Mouse (Mus musculus) embryonic facial prominence, embryonic 12.5 days (tissue): ENCODE measurements at regions not wholly inside any gene's neighbourhood (a gene's known extent, or its start where the extent isn't known, plus 50 kb on each side); places are given as distances from the start of the nearest gene placed in this dataset.

Experiments
- ATAC-seq: fragments of 200-750 bp; cut with Nextera tagmentation; 2 replicates; pipeline ENCODE4 v1.8.0; 2017; ENCODE audit not compliant: insufficient number of reproducible peaks, insufficient read depth, low FRiP score, low TSS enrichment
- H3K27ac ChIP-seq: fragments of 300-500 bp; sonication (generic); 2 replicates; pipeline ENCODE4 v1.5.1; 2016; ENCODE audit warnings: mild to moderate bottlenecking
- H3K27me3 ChIP-seq: fragments of 300-500 bp; sonication (generic); 2 replicates; pipeline ENCODE4 v1.6.1; 2016; ENCODE audit warnings: mild to moderate bottlenecking, moderate library complexity
- H3K36me3 ChIP-seq: fragments of 300-500 bp; sonication (generic); 2 replicates; pipeline ENCODE4 v1.6.1; 2016; ENCODE audit warnings: mild to moderate bottlenecking
- H3K4me1 ChIP-seq: fragments of 300-500 bp; sonication (generic); 2 replicates; pipeline ENCODE4 v1.6.1; 2016
- H3K4me2 ChIP-seq: fragments of 300-500 bp; sonication (generic); replicated peaks from 2 replicates; pipeline ENCODE4 v1.6.1; 2016; ENCODE audit warnings: mild to moderate bottlenecking, moderate library complexity
- H3K4me3 ChIP-seq: fragments of 300-500 bp; sonication (generic); 2 replicates; pipeline ENCODE4 v1.5.1; 2016; ENCODE audit warnings: mild to moderate bottlenecking
- H3K9ac ChIP-seq: fragments of 300-500 bp; sonication (generic); 2 replicates; pipeline ENCODE4 v1.6.1; 2016; ENCODE audit warnings: mild to moderate bottlenecking, moderate library complexity
- H3K9me3 ChIP-seq: fragments of 300-500 bp; sonication (generic); 2 replicates; pipeline ENCODE4 v1.6.1; 2016; ENCODE audit warnings: mild to moderate bottlenecking, moderate library complexity
- WGBS: fragments of 180-500 bp; shearing (Covaris S2); methylation state at CpG from one replicate; pipeline ENCODE4 v1.1.7; 2016; 5-methylcytosine and 5-hydroxymethylcytosine counted together

DNA sequence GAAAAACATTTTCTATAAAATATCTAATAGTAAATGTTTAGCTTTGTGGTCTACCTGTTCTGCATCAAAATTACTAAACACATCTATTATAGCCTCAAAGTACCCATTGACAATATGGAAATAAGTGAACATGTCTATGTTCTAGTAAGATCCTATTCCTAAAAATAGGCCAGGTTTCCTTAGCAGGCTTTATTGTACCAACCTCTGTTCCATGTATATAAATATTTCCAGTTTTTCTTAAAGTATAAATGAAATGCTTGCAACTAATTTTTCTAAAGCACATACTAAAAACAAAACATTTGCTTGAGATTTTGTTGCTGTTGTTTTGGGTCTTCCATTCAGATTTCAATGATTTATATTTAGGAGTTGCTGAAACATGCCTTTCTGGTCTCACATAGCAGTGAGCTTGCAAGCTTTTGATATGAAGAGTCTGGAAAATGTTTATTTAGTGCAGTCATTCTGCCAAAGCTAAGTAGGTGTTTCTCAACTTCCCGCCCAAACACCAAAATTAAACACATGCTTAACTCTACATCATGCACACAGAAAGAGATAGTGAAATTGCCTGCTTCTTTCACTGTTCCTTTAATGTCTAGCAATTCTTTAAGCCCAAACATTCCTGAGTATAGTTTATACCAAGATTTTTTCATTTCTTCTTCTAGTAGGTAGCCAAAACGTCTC, 380.6 kb upstream of the Gli3 start:
- Histone ChIP-seq H3K36me3 (no peaks in the 10 kb centered on the region), H3K4me1 (0 out of 2 replicates have a peak, but pooled peaks cover 4% of the 10 kb centered on the region), H3K9ac (no peak overlapping the region), H3K27me3 (no peaks in the 10 kb centered on the region), H3K27ac (no peak overlapping the region), H3K4me2 (no peak overlapping the region), H3K4me3 (no peak overlapping the region), H3K9me3 (no peaks in the 10 kb centered on the region)
- WGBS: 76% methylated on average over 2 of the region's 2 CpGs
- no peak for ATAC-seq

DNA sequence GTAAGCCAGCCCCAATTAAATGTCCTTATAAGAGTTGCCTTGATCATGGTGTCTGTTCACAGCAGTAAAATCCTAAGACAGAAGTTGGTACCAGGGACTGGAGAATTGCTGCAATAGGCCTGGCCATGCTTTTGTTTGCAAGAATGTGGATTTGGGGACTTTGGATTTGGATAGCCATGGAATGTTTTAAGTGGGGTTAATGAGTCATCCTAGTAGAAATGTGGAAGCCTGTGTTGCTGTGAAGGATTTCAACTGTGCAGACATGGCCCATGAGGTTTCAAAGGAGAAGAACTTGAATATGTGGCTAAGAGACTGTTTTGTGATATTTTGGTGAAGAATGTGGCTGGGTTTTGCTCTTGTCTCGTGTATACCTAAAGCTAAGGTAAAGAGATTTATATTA, 368.2 kb upstream of the Gli3 start:
- no peaks in the 10 kb centered on the region for H3K4me1 ChIP-seq
- no peak for ATAC-seq
- WGBS: 67% methylated on average over 1 of the region's 1 CpGs
- no peak overlapping the region for H3K4me2 ChIP-seq
- no peaks in the 10 kb centered on the region for H3K27me3 ChIP-seq
- no peak overlapping the region for H3K4me3 ChIP-seq
- H3K9me3 ChIP-seq: no peaks in the 10 kb centered on the region
- H3K36me3 ChIP-seq: no peaks in the 10 kb centered on the region
- no peak overlapping the region for H3K9ac ChIP-seq
- H3K27ac ChIP-seq: no peak overlapping the region

- no peak overlapping the region for H3K4me3 ChIP-seq
- no peak overlapping the region for H3K27ac ChIP-seq
- H3K9me3 ChIP-seq: no peaks in the 10 kb centered on the region
- H3K4me1 ChIP-seq: peaks cover 5% of the 10 kb centered on the region; the same call in 1 of the 2 replicates
- no peaks in the 10 kb centered on the region for H3K27me3 ChIP-seq
- no peaks in the 10 kb centered on the region for H3K36me3 ChIP-seq
- 0 out of 2 replicates have a peak, but pooled peaks have one; percentile 64 for ATAC-seq
- H3K9ac ChIP-seq: no peak overlapping the region
- WGBS: 9% methylated on average over 6 of the region's 6 CpGs
- H3K4me2 ChIP-seq: no peak overlapping the region
Measured at GRCm38 (mm10) chr13:15107753-15108305, 355.2 kb upstream of the Gli3 start.

GRCm38 (mm10) chr13:15113383-15113782, 349.7 kb upstream of the Gli3 start:
- H3K4me1 ChIP-seq: no peaks in the 10 kb centered on the region
- 75% methylated on average over 7 of the region's 7 CpGs for WGBS
- no peak overlapping the region for H3K27ac ChIP-seq
- H3K9ac ChIP-seq: no peak overlapping the region
- H3K27me3 ChIP-seq: no peaks in the 10 kb centered on the region
- ATAC-seq: no peak
- H3K36me3 ChIP-seq: no peaks in the 10 kb centered on the region
- no peak overlapping the region for H3K4me3 ChIP-seq
- no peaks in the 10 kb centered on the region for H3K9me3 ChIP-seq
- H3K4me2 ChIP-seq: no peak overlapping the region

DNA sequence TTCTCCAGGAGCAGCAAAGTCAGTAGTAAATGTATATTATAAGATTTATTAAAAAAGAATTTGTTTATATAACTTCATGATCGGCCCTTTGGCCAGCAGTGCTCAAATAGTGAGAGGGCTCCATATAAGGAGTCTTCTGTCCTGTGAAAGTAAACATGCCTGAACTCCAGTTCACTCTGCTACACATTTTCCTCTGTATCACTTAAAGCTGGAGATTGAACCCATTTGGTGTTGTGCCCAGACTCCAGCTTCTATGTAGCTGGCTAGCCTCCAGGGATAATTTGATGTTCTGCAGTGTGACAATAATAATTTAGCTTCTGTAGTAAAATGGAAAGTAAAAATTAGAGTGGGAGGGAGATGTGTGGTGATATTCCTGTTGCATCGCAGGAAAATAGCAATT, 332.8 kb upstream of the Gli3 start:
- no peak overlapping the region for H3K4me2 ChIP-seq
- no peaks in the 10 kb centered on the region for H3K9me3 ChIP-seq
- no peak for ATAC-seq
- no peak overlapping the region for H3K9ac ChIP-seq
- H3K4me3 ChIP-seq: no peak overlapping the region
- H3K4me1 ChIP-seq: no peaks in the 10 kb centered on the region
- no peaks in the 10 kb centered on the region for H3K27me3 ChIP-seq
- 63% methylated on average over 2 of the region's 2 CpGs for WGBS
- no peak overlapping the region for H3K27ac ChIP-seq
- no peaks in the 10 kb centered on the region for H3K36me3 ChIP-seq

DNA sequence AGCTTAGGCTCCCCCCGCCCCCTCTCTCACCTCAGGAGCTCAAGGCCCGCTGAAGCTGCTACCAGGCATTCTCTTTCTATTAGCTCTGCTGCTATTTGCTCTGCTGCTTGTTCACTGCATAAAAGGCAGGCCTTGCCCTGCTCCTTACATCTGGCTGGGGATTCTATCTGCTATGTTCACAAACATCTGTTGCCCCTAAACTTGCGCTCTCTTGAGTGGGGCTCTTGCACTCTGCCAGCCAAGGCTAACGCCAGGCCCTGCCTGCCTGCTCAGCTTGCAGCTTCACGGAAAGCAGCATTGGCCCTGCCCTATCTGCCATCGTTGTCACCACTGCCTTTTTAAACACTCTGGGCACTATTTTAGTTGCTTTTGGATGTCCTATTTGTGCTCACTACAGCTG, 316.9 kb upstream of the Gli3 start:
- H3K4me3 ChIP-seq: no peak overlapping the region
- 53% methylated on average over 6 of the region's 6 CpGs for WGBS
- no peaks in the 10 kb centered on the region for H3K36me3 ChIP-seq
- ATAC-seq: no peak
- no peak overlapping the region for H3K4me2 ChIP-seq
- no peak overlapping the region for H3K27ac ChIP-seq
- H3K27me3 ChIP-seq: no peaks in the 10 kb centered on the region
- H3K9me3 ChIP-seq: no peaks in the 10 kb centered on the region
- H3K4me1 ChIP-seq: no peaks in the 10 kb centered on the region
- no peak overlapping the region for H3K9ac ChIP-seq

DNA sequence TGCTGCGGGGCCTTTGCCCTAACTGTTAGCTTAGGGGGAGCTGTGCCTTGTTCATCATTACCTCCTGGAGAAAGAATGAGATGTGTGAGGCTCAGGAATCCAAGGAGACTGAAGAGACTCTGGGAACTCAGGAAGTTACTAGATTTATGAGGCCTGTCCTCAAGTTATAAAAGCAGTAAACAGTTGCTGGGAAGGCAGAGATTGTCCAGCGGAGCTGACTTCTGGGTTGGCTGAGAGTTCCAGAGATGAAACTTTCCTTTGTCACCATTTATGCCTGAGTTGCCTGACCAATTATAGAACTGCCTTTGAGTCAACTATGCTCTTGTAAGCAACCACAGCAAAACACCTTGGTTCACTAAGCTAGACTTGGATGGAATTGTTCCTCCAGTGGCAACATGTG, 282.1 kb upstream of the Gli3 start:
- no peak overlapping the region for H3K9ac ChIP-seq
- no peak for ATAC-seq
- WGBS: 57% methylated on average over 2 of the region's 2 CpGs
- no peak overlapping the region for H3K4me2 ChIP-seq
- H3K4me1 ChIP-seq: no peaks in the 10 kb centered on the region
- no peak overlapping the region for H3K27ac ChIP-seq
- H3K27me3 ChIP-seq: no peaks in the 10 kb centered on the region
- no peak overlapping the region for H3K4me3 ChIP-seq
- H3K36me3 ChIP-seq: no peaks in the 10 kb centered on the region
- H3K9me3 ChIP-seq: no peaks in the 10 kb centered on the region

- H3K4me1 ChIP-seq: peaks cover 18% of the 10 kb centered on the region; the same call in 1 of the 2 replicates
- H3K9ac ChIP-seq: no peak overlapping the region
- peak overlapping the region; percentile 30; the same call in 1 of the 2 replicates for H3K27ac ChIP-seq
- H3K9me3 ChIP-seq: no peaks in the 10 kb centered on the region
- no peak; the same call in 1 of the 2 replicates for ATAC-seq
- no peaks in the 10 kb centered on the region for H3K36me3 ChIP-seq
- H3K27me3 ChIP-seq: no peaks in the 10 kb centered on the region
- H3K4me3 ChIP-seq: no peak overlapping the region
- 73% methylated on average over 7 of the region's 7 CpGs for WGBS
- no peak overlapping the region for H3K4me2 ChIP-seq
Measured at GRCm38 (mm10) chr13:15211635-15212352, 251.2 kb upstream of the Gli3 start.

DNA sequence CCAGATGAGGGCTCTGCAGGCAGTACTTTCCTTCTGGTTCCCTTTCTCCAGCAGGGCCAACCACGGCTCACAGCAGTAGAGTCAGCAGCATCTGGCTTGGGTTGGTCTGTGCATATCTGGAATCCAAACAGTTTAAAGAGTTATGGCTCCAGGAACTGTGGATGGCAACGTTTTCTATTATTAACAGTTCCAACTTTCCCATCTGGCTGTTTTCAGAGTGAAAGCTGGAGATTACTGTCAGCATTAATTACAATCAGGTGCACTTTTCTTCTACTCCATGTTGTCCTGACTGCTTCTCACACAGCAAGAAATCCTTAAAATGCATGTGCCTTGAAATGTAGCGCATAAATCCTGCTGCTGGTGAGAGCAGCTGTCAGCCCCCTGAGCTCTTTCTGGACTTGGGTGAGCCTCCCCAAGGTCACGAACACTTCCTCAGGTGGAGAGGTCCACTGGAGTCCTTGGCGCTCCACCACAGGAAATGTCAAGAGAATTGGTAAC, 250.6 kb upstream of the Gli3 start:
- H3K9ac ChIP-seq: no peak overlapping the region
- H3K36me3 ChIP-seq: no peaks in the 10 kb centered on the region
- no peaks in the 10 kb centered on the region for H3K9me3 ChIP-seq
- H3K4me1 ChIP-seq: peaks cover 18% of the 10 kb centered on the region; the same call in 1 of the 2 replicates
- 26% methylated on average over 5 of the region's 5 CpGs for WGBS
- no peak overlapping the region for H3K4me2 ChIP-seq
- ATAC-seq: peak; percentile 64; the same call in 1 of the 2 replicates
- H3K4me3 ChIP-seq: no peak overlapping the region
- peak overlapping the region; percentile 54; the same call in 1 of the 2 replicates for H3K27ac ChIP-seq
- H3K27me3 ChIP-seq: no peaks in the 10 kb centered on the region

DNA sequence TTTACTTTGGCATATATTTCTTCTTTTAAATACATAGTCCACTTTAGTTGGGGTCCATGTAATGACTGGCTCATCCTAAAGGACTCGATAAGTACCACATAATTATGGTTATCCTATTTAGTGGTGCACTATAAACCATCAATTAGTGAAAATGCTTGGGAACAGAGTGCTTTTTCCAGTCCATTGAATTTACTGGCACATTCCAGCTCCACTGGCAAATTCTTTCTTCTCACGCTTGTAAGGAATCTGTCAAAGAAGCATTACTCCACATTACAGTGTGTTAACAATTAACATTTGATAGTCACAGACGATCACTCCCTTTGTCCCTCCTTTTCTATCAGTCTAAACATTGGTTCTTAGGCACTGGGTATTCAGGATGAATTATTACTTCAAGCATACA, 241.7 kb upstream of the Gli3 start:
- WGBS: 51% methylated on average over 3 of the region's 3 CpGs
- Histone ChIP-seq H3K4me2 (no peak overlapping the region), H3K27me3 (no peaks in the 10 kb centered on the region), H3K36me3 (no peaks in the 10 kb centered on the region), H3K27ac (no peak overlapping the region), H3K9me3 (no peaks in the 10 kb centered on the region), H3K9ac (no peak overlapping the region), H3K4me1 (no peaks in the 10 kb centered on the region), H3K4me3 (no peak overlapping the region)
- no peak for ATAC-seq

GRCm38 (mm10) chr13:15227641-15228040, 235.4 kb upstream of the Gli3 start:
- Histone ChIP-seq H3K9ac (no peak overlapping the region), H3K4me3 (no peak overlapping the region), H3K4me1 (no peaks in the 10 kb centered on the region), H3K9me3 (no peaks in the 10 kb centered on the region), H3K36me3 (no peaks in the 10 kb centered on the region), H3K27me3 (no peaks in the 10 kb centered on the region), H3K4me2 (no peak overlapping the region), H3K27ac (no peak overlapping the region)
- 67% methylated on average over 1 of the region's 1 CpGs for WGBS
- ATAC-seq: no peak
